Mouse (Mus musculus) liver, postnatal 0 days (tissue): ENCODE measurements at regions not wholly inside any gene's neighbourhood (a gene's known extent, or its start where the extent isn't known, plus 50 kb on each side); places are given as distances from the start of the nearest gene placed in this dataset.

Experiments
- CTCF ChIP-seq: sonication (generic); IDR thresholded peaks from 2 replicates; pipeline ENCODE4 v1.5.1; 2016; ENCODE audit warnings: antibody characterized with exemption, low read depth
- EP300 ChIP-seq: IDR thresholded peaks from 2 replicates; pipeline ENCODE4 v1.6.1; 2016; ENCODE audit warnings: antibody characterized with exemption, low read depth, mild to moderate bottlenecking

DNA sequence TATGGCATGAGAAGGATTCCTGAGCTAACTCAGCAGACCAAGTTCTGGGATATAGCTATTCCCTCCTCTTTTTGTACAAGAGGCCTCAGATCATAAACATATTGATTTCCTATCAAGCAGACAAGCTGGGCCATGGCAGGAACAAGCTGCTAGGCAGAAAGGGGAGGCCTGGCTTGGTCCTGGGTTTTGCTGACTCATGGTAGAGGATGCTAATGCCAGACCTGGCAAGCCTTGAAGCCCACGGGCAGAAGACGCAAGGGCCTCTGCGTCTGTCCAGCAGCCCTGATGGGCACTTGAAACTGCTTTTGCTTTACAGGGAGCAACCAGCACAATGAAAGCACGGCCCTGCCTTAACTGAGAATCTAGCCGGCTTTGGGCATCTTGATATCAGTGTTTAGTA is 136.3 kb downstream of the Chst1 start:
- no peak for TF ChIP-seq CTCF
- TF ChIP-seq EP300: no peak
